Mouse (Mus musculus) gastrocnemius, postnatal 14 days (tissue): ENCODE measurements around the gene Gm39566. TPM values are rescaled to one million over a fixed set of nuclear protein-coding genes. Genes with fewer than 3 reads are reported as not detected.

ENCODE experiments used
- DNase-seq: peaks from one replicate; pipeline ENCODE4 v3.0.0; 2021; ENCODE audit warnings: mixed read lengths
- intact Hi-C: fragments of 180-260 bp; cut with DNase I; formaldehyde crosslinking; loops from one replicate; pipeline ENCODE4 v1.15.1; 2025; ENCODE audit warnings: low total_unique reads
- total RNA-seq, 2 experiments: library from RNA; stranded (reverse); gene quantifications; 2 replicates each; pipeline ENCODE4 v1.2.3; 2021

Gene Gm39566
- total RNA-seq, 2 experiments from 2014 or later, result not detected

GRCm38 (mm10) chr11:69801379-69801977 is 13.6 kb downstream of the Gm39566 start, which contains the start of gene Fgf11:
Fgf11 (minus strand) TSS chr11:69801857.
- DNase-seq, result no peak
- intact Hi-C loops, result loop anchor here (5.0 kb wide), 1 partner anchor 36 kb away; the partner anchor contains the start of genes Nlgn2 and Tmem256

GRCm38 (mm10) chr11:69800392-69801197 is 14.5 kb downstream of the Gm39566 start:
- intact Hi-C loops, result loop anchor here (5.0 kb wide), 1 partner anchor 37 kb away; the partner anchor contains the start of genes Nlgn2 and Tmem256
- DNase-seq, result peak; percentile 73

GRCm38 (mm10) chr11:69800138-69800391 is 15.0 kb downstream of the Gm39566 start:
- intact Hi-C loops, result loop anchor here (5.0 kb wide), 1 partner anchor 37 kb away; the partner anchor contains the start of genes Nlgn2 and Tmem256
- peak; percentile 76 for DNase-seq

- intact Hi-C loops, result loop anchor here (5.0 kb wide), 2 partner anchors 37 to 38 kb away; partner anchors contain the start of genes Nlgn2, Slc35g3 and Tmem256
Observed at GRCm38 (mm10) chr11:69799394-69800137, 15.5 kb downstream of the Gm39566 start.

GRCm38 (mm10) chr11:69797924-69798323 is 17.2 kb downstream of the Gm39566 start:
- DNase-seq, result no peak
- intact Hi-C loops, result loop anchor here (5.0 kb wide), 1 partner anchor 36 kb away; the partner anchor contains the start of gene Slc35g3

More at GRCm38 (mm10) chr11:69799394-69800137, 15.5 kb downstream of the Gm39566 start:
- no peak for DNase-seq

- no peak for DNase-seq
- intact Hi-C loops, result loop anchor here (5.0 kb wide), 1 partner anchor 34 kb away; the partner anchor contains the start of gene Slc35g3
Observed at GRCm38 (mm10) chr11:69795983-69796435, 19.1 kb downstream of the Gm39566 start.

- intact Hi-C loops, result loop anchor here (5.0 kb wide), 1 partner anchor 33 kb away; the partner anchor contains the start of gene Slc35g3
Observed at GRCm38 (mm10) chr11:69795168-69795982, 19.7 kb downstream of the Gm39566 start, which contains the start of gene Chrnb1. Chrnb1 (minus strand) TSS chr11:69795943.

GRCm38 (mm10) chr11:69793429-69793828 is 21.7 kb downstream of the Gm39566 start:
- intact Hi-C loops, result loop anchor here (5.0 kb wide), 1 partner anchor 829 kb away; no protein-coding TSS in a partner anchor
- no peak for DNase-seq

More at GRCm38 (mm10) chr11:69795168-69795982, 19.7 kb downstream of the Gm39566 start, which contains the start of gene Chrnb1:
- peak; percentile 96 for DNase-seq

- no peak for DNase-seq
Observed at GRCm38 (mm10) chr11:69791420-69791819, 23.7 kb downstream of the Gm39566 start.

GRCm38 (mm10) chr11:69789431-69789830 is 25.7 kb downstream of the Gm39566 start:
- intact Hi-C loops, result no loop called here
- no peak for DNase-seq

More at GRCm38 (mm10) chr11:69791420-69791819, 23.7 kb downstream of the Gm39566 start:
- intact Hi-C loops, result loop anchor here (5.0 kb wide), 1 partner anchor 831 kb away; no protein-coding TSS in a partner anchor

GRCm38 (mm10) chr11:69787306-69787705 is 27.8 kb downstream of the Gm39566 start:
- intact Hi-C loops, result no loop called here
- no peak for DNase-seq

- intact Hi-C loops, result no loop called here
- DNase-seq, result no peak
Observed at GRCm38 (mm10) chr11:69784793-69785272, 30.3 kb downstream of the Gm39566 start.

GRCm38 (mm10) chr11:69781828-69782227 is 33.3 kb downstream of the Gm39566 start:
- no peak for DNase-seq
- intact Hi-C loops, result no loop called here

GRCm38 (mm10) chr11:69778985-69779384 is 36.1 kb downstream of the Gm39566 start:
- intact Hi-C loops, result no loop called here
- DNase-seq, result no peak

GRCm38 (mm10) chr11:69778258-69778982 is 36.7 kb downstream of the Gm39566 start:
- no peak for DNase-seq
- intact Hi-C loops, result no loop called here

- no peak for DNase-seq
- intact Hi-C loops, result no loop called here
Observed at GRCm38 (mm10) chr11:69777504-69778257, 37.4 kb downstream of the Gm39566 start.

- no peak for DNase-seq
- intact Hi-C loops, result no loop called here
Observed at GRCm38 (mm10) chr11:69776488-69776887, 38.6 kb downstream of the Gm39566 start.
